Comparison of ENCODE assay signal across 13 mouse cellular contexts in genomic region chr12:25059487-25060200, GRCm38 (mm10). TPM values are rescaled to one million over a fixed set of nuclear protein-coding genes. Genes with fewer than 3 reads are reported as not detected.
DNase-seq lines count a peak whose midpoint lies in the region; ATAC-seq and TF ChIP-seq lines count a peak whose summit lies in the region.
"Had no signal": no experiment of that assay in that cellular context is flagged by ENCODE, and none has a peak within 500 bp of the region (broad histone marks: within the 10 kb centered on the region; RNA-seq: fewer than 3 reads in every experiment).

No protein-coding gene starts in this region.

- TF ChIP-seq POLR2A in brain, embryonic 14.5 days (IDR thresholded peaks at IDR 0.05; ENCODE audit: borderline replicate concordance, extremely low read depth, insufficient read depth, insufficient read length, poor library complexity, severe bottlenecking) = no peak

- peak; percentile 28; the same call in 1 of the 2 replicates for ATAC-seq in hindbrain, embryonic 15.5 days (ENCODE audit: low FRiP score, low read depth)
- ATAC-seq in hindbrain, postnatal 0 days = no peak
- ATAC-seq in neural tube, embryonic 15.5 days (ENCODE audit: low FRiP score) = no peak
- ATAC-seq: inflammation-experienced regulatory T-cells, adult 6 months had no signal

- H3K36me3 ChIP-seq in hindbrain, embryonic 15.5 days = peaks cover 40% of the 10 kb centered on the region
- peaks cover 31% of the 10 kb centered on the region for H3K36me3 ChIP-seq in hindbrain, postnatal 0 days (ENCODE audit: insufficient read depth, low read length)
- peaks cover 44% of the 10 kb centered on the region for H3K36me3 ChIP-seq in neural tube, embryonic 15.5 days

- no peak overlapping the region for H3K4me2 ChIP-seq in hindbrain, embryonic 15.5 days
- H3K4me2 ChIP-seq in hindbrain, postnatal 0 days (ENCODE audit: low read depth, low read length) = no peak overlapping the region
- no peak overlapping the region for H3K4me2 ChIP-seq in neural tube, embryonic 15.5 days
- H3K4me2 ChIP-seq: kidney, embryonic 15.5 days had no signal

- no peak for TF ChIP-seq CTCF in hindbrain, postnatal 0 days (IDR thresholded peaks at IDR 0.05; ENCODE audit: low read depth)
- no peak for TF ChIP-seq CTCF in brain, embryonic 14.5 days (IDR thresholded peaks at IDR 0.05; ENCODE audit: borderline replicate concordance, extremely low read depth, insufficient read depth, insufficient read length)

- H3K27ac ChIP-seq in hindbrain, embryonic 15.5 days (replicated peaks) = 0 out of 2 replicates have a peak overlapping the region, but pooled peaks have one; percentile 20
- H3K27ac ChIP-seq in hindbrain, postnatal 0 days = no peak overlapping the region
- no peak overlapping the region for H3K27ac ChIP-seq in neural tube, embryonic 15.5 days (replicated peaks)
- H3K27ac ChIP-seq: gastrocnemius, adult 2 months; kidney, embryonic 15.5 days; liver, embryonic 14.5 days had no signal

- H3K4me3 ChIP-seq in hindbrain, embryonic 15.5 days = no peak overlapping the region
- H3K4me3 ChIP-seq in hindbrain, postnatal 0 days (ENCODE audit: low read length) = no peak overlapping the region
- no peak overlapping the region for H3K4me3 ChIP-seq in neural tube, embryonic 15.5 days (replicated peaks)
- H3K4me3 ChIP-seq: gastrocnemius, adult 2 months; kidney, embryonic 15.5 days had no signal

- H3K4me1 ChIP-seq in hindbrain, embryonic 15.5 days (replicated peaks) = no peaks in the 10 kb centered on the region
- no peaks in the 10 kb centered on the region for H3K4me1 ChIP-seq in hindbrain, postnatal 0 days (ENCODE audit: insufficient read depth, low read length)
- H3K4me1 ChIP-seq in neural tube, embryonic 15.5 days = no peaks in the 10 kb centered on the region

- H3K9me3 ChIP-seq in hindbrain, embryonic 15.5 days = no peaks in the 10 kb centered on the region
- H3K9me3 ChIP-seq in hindbrain, postnatal 0 days (ENCODE audit: low read length) = no peaks in the 10 kb centered on the region
- no peaks in the 10 kb centered on the region for H3K9me3 ChIP-seq in neural tube, embryonic 15.5 days (replicated peaks)
- H3K9me3 ChIP-seq: kidney, embryonic 15.5 days had no signal

- H3K27me3 ChIP-seq in hindbrain, embryonic 15.5 days = no peaks in the 10 kb centered on the region
- H3K27me3 ChIP-seq in hindbrain, postnatal 0 days (ENCODE audit: insufficient read depth, low read length) = no peaks in the 10 kb centered on the region
- H3K27me3 ChIP-seq in neural tube, embryonic 15.5 days (replicated peaks) = no peaks in the 10 kb centered on the region
- H3K27me3 ChIP-seq: kidney, embryonic 15.5 days had no signal

- WGBS in hindbrain, embryonic 15.5 days = 68% methylated on average over 9 of the region's 9 CpGs
- WGBS in hindbrain, postnatal 0 days = 64% methylated on average over 9 of the region's 9 CpGs
- WGBS in neural tube, embryonic 15.5 days = 71% methylated on average over 9 of the region's 9 CpGs

- H3K9ac ChIP-seq in hindbrain, embryonic 15.5 days = no peak overlapping the region
- no peak overlapping the region for H3K9ac ChIP-seq in hindbrain, postnatal 0 days (replicated peaks; ENCODE audit: low read length)
- no peak overlapping the region for H3K9ac ChIP-seq in neural tube, embryonic 15.5 days (replicated peaks)
- H3K9ac ChIP-seq: kidney, embryonic 15.5 days; liver, embryonic 14.5 days had no signal

- DNase-seq in hindbrain, postnatal 0 days (ENCODE audit: low spot score) = no peak
- peak; percentile 79 for DNase-seq in 3T3-L1 (ENCODE audit: low read depth, low spot score)
- peak; percentile 17 for DNase-seq in Muller cell, postnatal 12 days (ENCODE audit: inconsistent ontology term)
- DNase-seq in brain, embryonic 14.5 days (ENCODE audit: low read depth) = peak; percentile 51
- DNase-seq in cerebellum, adult 8-10 months = no peak
- no peak for DNase-seq in ovary, postnatal 14 days (ENCODE audit: low spot score)
- DNase-seq: gastrocnemius, adult 2 months; layer of hippocampus, adult 9-11 months had no signal

RNA-seq across cellular contexts. Expression of gene Id2, which starts 37.3 kb away (rescaled TPM):
- 279 and 312 TPM in 2 replicates for polyA plus RNA-seq in hindbrain, embryonic 15.5 days (2015; fragmentation: Nextera tagmentation; extraction: Ambion mirVana)
- 202 and 242 TPM in 2 replicates for total RNA-seq in hindbrain, postnatal 0 days (2014; rRNA removed)
- 518 and 585 TPM in 2 replicates for polyA plus RNA-seq in hindbrain, postnatal 0 days (2015; fragmentation: Nextera tagmentation; extraction: Ambion mirVana)
- 130 and 168 TPM in 2 replicates for polyA plus RNA-seq in brain, embryonic 14.5 days (2012; rRNA removed)
- 252 and 258 TPM in 2 replicates for polyA plus RNA-seq in neural tube, embryonic 15.5 days (2015; fragmentation: Nextera tagmentation; extraction: Ambion mirVana)

Comparison
In these comparisons a context has a peak if more than half of its experiments do, and no peak if none do; other contexts are left out.
1. DNase-seq: peak in 3T3-L1 (single experiment), Muller cell, postnatal 12 days (single experiment) and brain, embryonic 14.5 days (single experiment); none in hindbrain, postnatal 0 days (single experiment), cerebellum, adult 8-10 months (single experiment) and ovary, postnatal 14 days (single experiment).